Mouse (Mus musculus) lung, adult 2 months (tissue): ENCODE results near the gene Gm17324.

Experiments used
- CTCF ChIP-seq: fragments of 200-500 bp; IDR thresholded peaks from 2 replicates; pipeline ENCODE4 v1.5.1; 2011; ENCODE audit warnings: mild to moderate bottlenecking, low read length, control low read depth; ENCODE audit not compliant: insufficient read depth
- POLR2A ChIP-seq: fragments of 200-500 bp; IDR thresholded peaks from 2 replicates; pipeline ENCODE4 v1.6.1; 2011; ENCODE audit warnings: low read depth, mild to moderate bottlenecking, control low read depth, low read length, borderline replicate concordance; ENCODE audit errors: extremely low read depth

DNA sequence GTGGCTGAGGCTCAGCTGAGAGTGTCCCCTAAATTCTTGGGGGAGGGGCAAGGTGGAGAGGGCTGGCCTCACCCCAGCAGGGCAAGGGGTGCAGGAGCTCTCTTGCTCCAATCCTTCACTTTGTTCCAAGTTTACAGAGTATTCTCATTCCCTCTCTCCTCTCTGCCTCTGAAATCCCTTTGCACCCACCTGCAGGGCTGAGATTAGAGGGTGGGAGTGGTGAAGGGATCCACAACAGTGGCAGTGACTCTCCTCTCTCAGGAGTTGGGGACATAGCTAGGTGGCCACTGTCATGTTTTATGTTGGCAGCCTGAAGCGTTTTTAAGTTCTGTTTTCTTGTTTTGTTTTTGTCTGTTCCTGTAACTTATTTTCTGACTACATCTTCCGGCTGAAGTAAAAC, 19.0 kb downstream of the Gm17324 start:
- no peak for TF ChIP-seq CTCF
- TF ChIP-seq POLR2A: no peak
